Mouse (Mus musculus): Measurements from ENCODE around the gene Smarcd2. TPM values are rescaled to one million over a fixed set of nuclear protein-coding genes. Genes with fewer than 3 reads are reported as not detected.
"Not testable (repeated sequence)": the region's sequence is repeated elsewhere in the genome, so short reads cannot be mapped to it uniquely, and the experiment has no call there.

Gene Smarcd2
- total RNA-seq, 4 experiments from 2014 or later: 14.3 to 16.7 (median 15.5) TPM

DNA sequence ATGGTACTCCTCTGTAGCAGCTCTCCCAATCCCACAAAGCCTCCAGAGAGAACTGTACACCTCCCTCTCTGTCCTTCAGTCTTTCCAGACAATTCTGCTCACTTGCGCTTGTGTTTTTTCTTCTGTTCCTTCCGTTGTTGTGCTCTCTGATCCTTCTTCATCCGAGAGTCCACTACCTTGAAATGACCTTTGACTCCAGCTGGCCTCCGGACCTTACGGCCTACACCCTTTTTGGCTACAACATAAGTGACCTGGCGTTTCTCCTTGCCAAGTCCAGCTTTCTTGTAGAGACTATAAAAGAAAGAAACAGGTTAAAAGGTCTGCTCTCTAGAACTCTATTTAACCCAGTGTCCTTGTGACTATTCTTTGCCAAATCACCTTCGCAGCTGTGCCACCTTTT lies 23.4 kb downstream of the Smarcd2 start:
- no peak for DNase-seq (ENCODE audit: low spot score)

- DNase-seq (ENCODE audit: low spot score): no peak
Observed at GRCm38 (mm10) chr11:106246834-106247233, 25.9 kb downstream of the Smarcd2 start.

GRCm38 (mm10) chr11:106233978-106234377 lies 38.8 kb downstream of the Smarcd2 start:
- DNase-seq (ENCODE audit: low spot score): not testable (repeated sequence)

- no peak for DNase-seq (ENCODE audit: low spot score)
Observed at GRCm38 (mm10) chr11:106220603-106221002, 52.2 kb downstream of the Smarcd2 start.

DNA sequence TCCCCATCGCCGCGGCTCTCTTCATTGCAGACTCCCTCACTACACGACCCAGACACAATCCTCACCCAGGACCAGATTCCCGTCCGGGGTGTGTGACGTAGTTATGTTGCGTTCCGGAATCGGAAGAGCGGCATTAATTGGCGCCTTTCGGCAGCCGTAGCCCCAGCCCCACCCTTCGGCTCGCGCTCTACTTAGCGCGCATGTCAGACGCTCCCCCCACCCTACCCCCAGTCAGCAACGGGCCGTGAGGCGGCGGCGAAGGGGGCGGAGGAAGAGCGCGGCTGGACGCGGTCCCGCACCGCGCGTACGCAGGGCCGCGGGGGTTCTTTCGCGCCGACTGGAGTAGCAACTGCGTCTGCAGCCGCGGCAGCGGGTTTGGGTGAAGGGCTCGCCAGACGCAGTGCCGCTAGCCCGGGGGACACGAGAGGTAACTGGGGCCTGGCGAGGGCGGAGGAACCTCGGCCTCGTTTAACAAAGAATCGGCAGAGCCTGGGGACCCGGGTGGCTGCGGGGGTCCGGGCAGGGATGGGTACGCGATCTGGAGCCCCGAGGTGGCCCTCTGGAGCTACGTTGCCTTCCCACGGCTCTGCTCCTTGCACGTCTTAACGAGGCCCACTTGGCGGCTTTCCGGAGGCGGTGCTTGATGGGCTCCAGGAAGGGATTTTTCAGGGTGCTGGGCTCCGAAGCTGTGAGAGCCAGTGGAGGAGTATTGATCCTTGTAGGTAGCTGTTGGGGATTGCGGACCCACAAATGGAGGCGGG lies 55.9 kb downstream of the Smarcd2 start, which contains the start of gene Ddx42:
Gene Ddx42 (plus strand): TSS at position 197 of the 761 bp plus-strand sequence.
- peak; percentile 87 for DNase-seq (ENCODE audit: low spot score)

GRCm38 (mm10) chr11:106215927-106216729 lies 56.6 kb downstream of the Smarcd2 start, which contains the start of gene Ccdc47:
Gene Ccdc47 (minus strand): TSS chr11:106216344.
- peak; percentile 97 for DNase-seq (ENCODE audit: low spot score)

GRCm38 (mm10) chr11:106215450-106215859 lies 57.3 kb downstream of the Smarcd2 start:
- DNase-seq (ENCODE audit: low spot score): no peak

GRCm38 (mm10) chr11:106214856-106215255 lies 57.9 kb downstream of the Smarcd2 start:
- DNase-seq (ENCODE audit: low spot score): no peak

Other genes with a start within 250 kb of the Smarcd2 start
- gene Dcaf7, start 236.1 kb downstream of the Smarcd2 start, total RNA-seq (2022): 10 to 100 TPM; 35.1 to 41.9 (median 38.4) TPM
- gene Taco1, start 206.9 kb downstream of the Smarcd2 start, total RNA-seq (2022): 10 to 100 TPM; 56.4 to 73.0 (median 65.0) TPM
- gene Map3k3, start 188.4 kb downstream of the Smarcd2 start, total RNA-seq (2022): 10 to 100 TPM; 34.7 to 38.5 (median 36.1) TPM
- gene Gm10840, start 112.1 kb downstream of the Smarcd2 start, total RNA-seq (2022): not detected
- 1 to 10 TPM; 1.7 to 3.9 (median 3.4) TPM for gene Limd2, start 112.1 kb downstream of the Smarcd2 start, total RNA-seq (2022)
- 1 to 10 TPM; 4.8 to 8.5 (median 7.6) TPM for gene Strada, start 70.8 kb downstream of the Smarcd2 start, total RNA-seq (2022)
- gene Ccdc47, start 56.6 kb downstream of the Smarcd2 start, total RNA-seq (2022): 10 to 100 TPM; 71.6 to 93.0 (median 85.9) TPM
- 10 to 100 TPM; 24.7 to 30.7 (median 27.3) TPM for gene Ddx42, start 56.0 kb downstream of the Smarcd2 start, total RNA-seq (2022)
- 10 to 100 TPM; 19.3 to 23.1 (median 21.2) TPM for gene Ftsj3, start 16.9 kb downstream of the Smarcd2 start, total RNA-seq (2022)
- gene Psmc5, start 16.8 kb downstream of the Smarcd2 start, total RNA-seq (2022): 100 to 1,000 TPM in 3 of 4 experiments, 10 to 100 TPM in 1; 99.8 to 112 (median 103) TPM
- under 1 TPM in 1 of 4 experiments, not detected in 3; 0.08 TPM for gene Tcam1, start 3.7 kb upstream of the Smarcd2 start, total RNA-seq (2022)
- gene Gh, start 28.9 kb upstream of the Smarcd2 start, total RNA-seq (2022): not detected
- gene Cd79b, start 41.8 kb upstream of the Smarcd2 start, total RNA-seq (2022): 1 to 10 TPM in 2 of 4 experiments, under 1 TPM in 2; 0.52 to 2.3 (median 1.0) TPM
- 10 to 100 TPM; 23.9 to 46.8 (median 31.4) TPM for gene Scn4a, start 80.3 kb upstream of the Smarcd2 start, total RNA-seq (2022)
- 1 to 10 TPM in 3 of 4 experiments, under 1 TPM in 1; 0.75 to 1.8 (median 1.5) TPM for gene Prr29, start 92.5 kb upstream of the Smarcd2 start, total RNA-seq (2022)
- gene Icam2, start 115.1 kb upstream of the Smarcd2 start, total RNA-seq (2022): 10 to 100 TPM; 15.6 to 28.2 (median 21.5) TPM
- 10 to 100 TPM; 10.2 to 14.0 (median 12.8) TPM for gene Ern1, start 214.9 kb upstream of the Smarcd2 start, total RNA-seq (2022)

Measured in heart, adult 8-10 months (tissue).